Mouse (Mus musculus): Measurements from ENCODE around the gene Gm13697. TPM values are rescaled to one million over a fixed set of nuclear protein-coding genes. Genes with fewer than 3 reads are reported as not detected.
"Not testable (repeated sequence)": the region's sequence is repeated elsewhere in the genome, so short reads cannot be mapped to it uniquely, and the experiment has no call there.

Gm13697 gene
- 1 to 10 TPM; 2.0 to 2.1 TPM for total RNA-seq (2021)
- long read RNA-seq, experiment 1 = 0 reads
- long read RNA-seq, experiment 2 = 0 reads

DNA sequence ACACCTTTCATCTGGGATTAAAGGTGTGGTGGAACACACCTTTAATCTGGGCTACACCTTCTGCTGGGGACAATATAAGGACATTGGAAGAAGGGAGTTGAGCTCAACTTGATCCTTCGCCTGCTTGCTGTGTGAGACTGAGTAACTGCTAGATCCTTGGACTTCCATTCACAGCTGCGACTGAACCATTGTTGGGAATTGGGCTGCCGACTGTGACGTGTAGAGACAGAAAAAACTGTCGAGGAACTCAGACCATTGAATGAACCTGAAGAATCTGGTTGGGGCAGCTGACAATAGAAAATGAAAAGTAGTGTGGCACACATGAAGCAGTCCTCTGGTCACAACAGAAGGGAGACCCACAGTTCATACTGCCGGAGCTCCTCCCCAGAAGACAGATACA, at the start of gene Gm13697:
Gm13697 (plus strand) TSS at position 301 of the 400 bp plus-strand sequence.
- H3K4me3 ChIP-seq; DNase-seq (ENCODE audit: low spot score in 2 of 2): not testable (repeated sequence)

DNA sequence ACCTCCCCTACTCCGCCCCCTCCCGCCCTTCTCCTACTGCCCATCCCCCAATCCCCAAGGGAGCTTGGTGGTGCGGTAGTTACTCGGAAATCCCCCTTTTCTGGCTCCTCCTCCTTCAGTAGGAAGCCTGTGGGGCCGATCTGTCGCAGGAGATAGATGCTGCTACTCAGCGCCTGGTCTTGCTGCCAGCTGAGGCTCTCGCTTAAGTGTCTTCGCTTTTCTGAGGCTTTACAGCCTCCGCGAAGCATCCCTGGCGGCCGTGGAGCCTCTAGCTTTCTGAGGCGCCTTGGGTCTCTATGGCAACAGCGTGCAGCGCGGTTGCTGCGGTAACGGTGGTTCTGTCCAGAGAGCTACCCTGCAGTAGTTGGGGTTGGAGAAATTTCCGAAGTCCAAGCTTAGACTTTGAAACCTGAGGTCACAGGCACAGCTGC, 43.6 kb upstream of the Gm13697 start, which contains the start of gene Zswim2:
Zswim2 (minus strand) TSS at position 298 of the 431 bp plus-strand sequence.
- peak; percentile 88 to 93 for DNase-seq (ENCODE audit: low spot score in 2 of 2)
- Histone ChIP-seq H3K4me3 (peak within 1 kb of the TSS; percentile 53), H3K27ac (peak within 1 kb of the TSS; percentile 78)
- no peak; the same call in none of the 2 replicates for TF ChIP-seq CTCF (conservative IDR thresholded peaks at IDR 0.05)

More for the DNA sequence above, at the start of gene Gm13697:
- not testable (repeated sequence) for H3K27ac ChIP-seq

DNA sequence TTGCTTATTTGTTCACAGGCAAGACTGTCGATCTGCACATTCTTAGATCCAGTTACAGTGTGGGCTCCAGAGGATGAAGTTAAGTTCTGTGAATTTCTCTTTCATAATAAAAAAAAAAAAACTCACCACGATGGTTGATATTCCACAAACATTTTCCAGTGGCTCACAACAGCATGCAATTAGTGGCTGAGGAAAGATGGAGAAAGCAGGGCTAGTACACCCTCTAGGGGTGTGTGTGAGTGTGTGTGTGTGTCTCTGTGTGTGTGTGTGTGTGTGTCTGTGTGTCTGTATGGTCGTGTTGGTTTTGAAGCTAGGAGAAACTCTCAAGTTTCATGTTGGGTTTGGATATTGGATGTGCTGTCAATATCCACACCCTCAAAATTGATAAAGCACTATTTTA, 43.2 kb upstream of the Gm13697 start:
- peak overlapping the region; percentile 78 for H3K27ac ChIP-seq
- peak overlapping the region; percentile 53 for H3K4me3 ChIP-seq
- TF ChIP-seq CTCF (conservative IDR thresholded peaks at IDR 0.05) = no peak
- no peak for DNase-seq (ENCODE audit: low spot score in 2 of 2)

DNA sequence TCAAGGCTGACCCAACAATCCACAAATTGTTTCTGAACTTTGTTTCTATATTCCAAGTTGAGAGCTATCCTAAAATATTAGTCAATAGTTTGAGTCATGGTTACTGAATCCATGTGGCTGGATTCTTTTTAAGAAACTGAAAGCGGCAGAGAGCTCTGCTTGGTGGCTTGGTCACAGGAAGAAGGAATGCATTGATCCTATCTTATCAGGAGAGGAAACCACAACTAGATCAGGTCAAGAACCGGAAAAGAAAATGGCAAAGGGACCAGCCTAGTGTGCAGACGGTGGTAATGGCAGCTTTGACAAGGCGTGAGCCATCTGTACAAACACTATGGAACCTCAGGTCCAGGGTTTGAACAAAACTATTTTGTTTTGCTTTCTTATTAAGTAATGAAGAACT, 42.8 kb upstream of the Gm13697 start:
- Histone ChIP-seq H3K4me3 (no peak overlapping the region), H3K27ac (peak overlapping the region; percentile 78)
- no peak for DNase-seq (ENCODE audit: low spot score in 2 of 2)
- TF ChIP-seq CTCF (conservative IDR thresholded peaks at IDR 0.05) = no peak

DNA sequence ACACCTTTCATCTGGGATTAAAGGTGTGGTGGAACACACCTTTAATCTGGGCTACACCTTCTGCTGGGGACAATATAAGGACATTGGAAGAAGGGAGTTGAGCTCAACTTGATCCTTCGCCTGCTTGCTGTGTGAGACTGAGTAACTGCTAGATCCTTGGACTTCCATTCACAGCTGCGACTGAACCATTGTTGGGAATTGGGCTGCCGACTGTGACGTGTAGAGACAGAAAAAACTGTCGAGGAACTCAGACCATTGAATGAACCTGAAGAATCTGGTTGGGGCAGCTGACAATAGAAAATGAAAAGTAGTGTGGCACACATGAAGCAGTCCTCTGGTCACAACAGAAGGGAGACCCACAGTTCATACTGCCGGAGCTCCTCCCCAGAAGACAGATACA, 29.1 kb upstream of the Gm13697 start, which contains the start of gene Gm13698:
Gm13698 (plus strand) TSS at position 301 of the 400 bp plus-strand sequence.
- H3K4me3 ChIP-seq; H3K27ac ChIP-seq; DNase-seq (ENCODE audit: low spot score in 2 of 2): not testable (repeated sequence)

DNA sequence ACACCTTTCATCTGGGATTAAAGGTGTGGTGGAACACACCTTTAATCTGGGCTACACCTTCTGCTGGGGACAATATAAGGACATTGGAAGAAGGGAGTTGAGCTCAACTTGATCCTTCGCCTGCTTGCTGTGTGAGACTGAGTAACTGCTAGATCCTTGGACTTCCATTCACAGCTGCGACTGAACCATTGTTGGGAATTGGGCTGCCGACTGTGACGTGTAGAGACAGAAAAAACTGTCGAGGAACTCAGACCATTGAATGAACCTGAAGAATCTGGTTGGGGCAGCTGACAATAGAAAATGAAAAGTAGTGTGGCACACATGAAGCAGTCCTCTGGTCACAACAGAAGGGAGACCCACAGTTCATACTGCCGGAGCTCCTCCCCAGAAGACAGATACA, 23.3 kb upstream of the Gm13697 start, which contains the start of gene Gm13693:
Gm13693 (plus strand) TSS at position 301 of the 400 bp plus-strand sequence.
- H3K4me3 ChIP-seq; DNase-seq (ENCODE audit: low spot score in 2 of 2); H3K27ac ChIP-seq: not testable (repeated sequence)

DNA sequence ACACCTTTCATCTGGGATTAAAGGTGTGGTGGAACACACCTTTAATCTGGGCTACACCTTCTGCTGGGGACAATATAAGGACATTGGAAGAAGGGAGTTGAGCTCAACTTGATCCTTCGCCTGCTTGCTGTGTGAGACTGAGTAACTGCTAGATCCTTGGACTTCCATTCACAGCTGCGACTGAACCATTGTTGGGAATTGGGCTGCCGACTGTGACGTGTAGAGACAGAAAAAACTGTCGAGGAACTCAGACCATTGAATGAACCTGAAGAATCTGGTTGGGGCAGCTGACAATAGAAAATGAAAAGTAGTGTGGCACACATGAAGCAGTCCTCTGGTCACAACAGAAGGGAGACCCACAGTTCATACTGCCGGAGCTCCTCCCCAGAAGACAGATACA, 17.5 kb upstream of the Gm13697 start, which contains the start of gene Gm13695:
Gm13695 (plus strand) TSS at position 301 of the 400 bp plus-strand sequence.
- DNase-seq (ENCODE audit: low spot score in 2 of 2); H3K27ac ChIP-seq; H3K4me3 ChIP-seq: not testable (repeated sequence)

DNA sequence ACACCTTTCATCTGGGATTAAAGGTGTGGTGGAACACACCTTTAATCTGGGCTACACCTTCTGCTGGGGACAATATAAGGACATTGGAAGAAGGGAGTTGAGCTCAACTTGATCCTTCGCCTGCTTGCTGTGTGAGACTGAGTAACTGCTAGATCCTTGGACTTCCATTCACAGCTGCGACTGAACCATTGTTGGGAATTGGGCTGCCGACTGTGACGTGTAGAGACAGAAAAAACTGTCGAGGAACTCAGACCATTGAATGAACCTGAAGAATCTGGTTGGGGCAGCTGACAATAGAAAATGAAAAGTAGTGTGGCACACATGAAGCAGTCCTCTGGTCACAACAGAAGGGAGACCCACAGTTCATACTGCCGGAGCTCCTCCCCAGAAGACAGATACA, 11.7 kb upstream of the Gm13697 start, which contains the start of gene Gm13696:
Gm13696 (plus strand) TSS at position 301 of the 400 bp plus-strand sequence.
- H3K4me3 ChIP-seq; DNase-seq (ENCODE audit: low spot score in 2 of 2); H3K27ac ChIP-seq: not testable (repeated sequence)

DNA sequence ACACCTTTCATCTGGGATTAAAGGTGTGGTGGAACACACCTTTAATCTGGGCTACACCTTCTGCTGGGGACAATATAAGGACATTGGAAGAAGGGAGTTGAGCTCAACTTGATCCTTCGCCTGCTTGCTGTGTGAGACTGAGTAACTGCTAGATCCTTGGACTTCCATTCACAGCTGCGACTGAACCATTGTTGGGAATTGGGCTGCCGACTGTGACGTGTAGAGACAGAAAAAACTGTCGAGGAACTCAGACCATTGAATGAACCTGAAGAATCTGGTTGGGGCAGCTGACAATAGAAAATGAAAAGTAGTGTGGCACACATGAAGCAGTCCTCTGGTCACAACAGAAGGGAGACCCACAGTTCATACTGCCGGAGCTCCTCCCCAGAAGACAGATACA, 5.9 kb upstream of the Gm13697 start, which contains the start of gene Gm13694:
Gm13694 (plus strand) TSS at position 301 of the 400 bp plus-strand sequence.
- H3K27ac ChIP-seq; H3K4me3 ChIP-seq; DNase-seq (ENCODE audit: low spot score in 2 of 2): not testable (repeated sequence)

DNA sequence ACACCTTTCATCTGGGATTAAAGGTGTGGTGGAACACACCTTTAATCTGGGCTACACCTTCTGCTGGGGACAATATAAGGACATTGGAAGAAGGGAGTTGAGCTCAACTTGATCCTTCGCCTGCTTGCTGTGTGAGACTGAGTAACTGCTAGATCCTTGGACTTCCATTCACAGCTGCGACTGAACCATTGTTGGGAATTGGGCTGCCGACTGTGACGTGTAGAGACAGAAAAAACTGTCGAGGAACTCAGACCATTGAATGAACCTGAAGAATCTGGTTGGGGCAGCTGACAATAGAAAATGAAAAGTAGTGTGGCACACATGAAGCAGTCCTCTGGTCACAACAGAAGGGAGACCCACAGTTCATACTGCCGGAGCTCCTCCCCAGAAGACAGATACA, 5.7 kb downstream of the Gm13697 start, which contains the start of gene Gm13691:
Gm13691 (plus strand) TSS at position 301 of the 400 bp plus-strand sequence.
- H3K4me3 ChIP-seq; H3K27ac ChIP-seq; DNase-seq (ENCODE audit: low spot score in 2 of 2): not testable (repeated sequence)

DNA sequence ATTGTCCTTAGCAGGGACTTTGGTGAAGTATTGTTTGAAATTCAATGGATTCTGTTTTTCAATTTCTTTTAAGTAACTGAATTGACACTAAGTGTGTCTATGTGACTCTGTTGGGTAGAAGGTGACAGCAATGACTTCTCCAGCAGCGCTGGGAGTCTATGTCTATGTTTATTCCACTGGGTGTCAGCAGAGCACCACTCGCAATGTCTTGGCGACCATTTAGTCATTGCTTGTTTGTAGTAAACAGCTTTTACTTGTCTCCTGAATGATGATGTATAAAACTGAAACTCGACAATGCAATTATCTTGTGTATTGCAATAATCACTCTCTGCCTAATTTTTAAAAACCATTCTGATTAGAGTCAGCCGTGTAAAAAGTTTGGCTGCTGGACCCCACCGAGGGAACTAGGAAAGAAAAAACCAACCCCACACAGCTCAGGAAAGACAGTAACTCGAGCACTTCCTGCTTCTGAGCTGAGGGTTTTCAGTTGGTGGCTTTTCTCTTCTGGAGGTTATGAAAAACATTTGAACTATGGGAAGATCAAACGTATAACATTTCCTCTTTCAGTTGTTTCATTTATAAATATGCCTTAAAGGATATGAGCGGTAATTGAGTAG, 9.2 kb downstream of the Gm13697 start:
- not testable (repeated sequence) for H3K27ac ChIP-seq; DNase-seq (ENCODE audit: low spot score in 2 of 2)
- peak overlapping the region; percentile 39 for H3K4me3 ChIP-seq

DNA sequence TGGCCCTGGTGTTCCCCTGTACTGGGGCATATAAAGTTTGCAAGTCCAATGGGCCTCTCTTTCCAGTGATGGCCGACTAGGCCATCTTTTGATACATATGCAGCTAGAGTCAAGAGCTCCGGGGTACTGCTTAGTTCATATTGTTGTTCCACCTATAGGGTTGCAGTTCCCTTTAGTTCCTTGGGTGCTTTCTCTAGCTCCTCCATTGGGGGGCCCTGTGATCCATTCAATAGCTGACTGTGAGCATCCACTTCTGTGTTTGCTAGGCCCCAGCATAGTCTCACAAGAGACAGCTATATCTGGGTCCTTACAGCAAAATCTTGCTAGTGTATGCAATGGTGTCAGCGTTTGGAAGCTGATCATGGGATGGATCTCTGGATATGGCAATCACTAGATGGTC, 10.0 kb downstream of the Gm13697 start:
- H3K4me3 ChIP-seq; DNase-seq (ENCODE audit: low spot score in 2 of 2); H3K27ac ChIP-seq: not testable (repeated sequence)

DNA sequence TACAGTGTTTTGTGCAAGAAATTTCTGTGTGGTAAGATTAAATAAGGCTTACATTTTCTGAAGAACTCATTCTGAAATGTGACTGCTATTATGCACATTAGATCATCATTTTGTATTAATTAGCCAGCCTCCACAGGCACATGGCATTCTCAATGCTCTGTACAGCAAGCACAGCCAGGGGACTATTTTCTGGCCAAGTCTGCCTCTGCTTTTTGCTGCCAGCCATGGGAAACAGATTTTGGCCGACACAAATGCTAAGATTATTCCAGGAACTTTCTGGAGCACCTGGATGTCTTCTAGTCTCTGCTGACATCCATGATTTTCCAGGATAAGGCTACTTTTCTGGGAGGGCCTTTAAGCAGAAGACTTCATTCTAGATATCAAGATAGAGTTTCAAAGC, 24.4 kb downstream of the Gm13697 start:
- peak; percentile 54 to 70 for DNase-seq (ENCODE audit: low spot score in 2 of 2)
- Histone ChIP-seq H3K27ac (peak overlapping the region; percentile 88), H3K4me3 (no peak overlapping the region)
- no peak for TF ChIP-seq CTCF (conservative IDR thresholded peaks at IDR 0.05)

DNA sequence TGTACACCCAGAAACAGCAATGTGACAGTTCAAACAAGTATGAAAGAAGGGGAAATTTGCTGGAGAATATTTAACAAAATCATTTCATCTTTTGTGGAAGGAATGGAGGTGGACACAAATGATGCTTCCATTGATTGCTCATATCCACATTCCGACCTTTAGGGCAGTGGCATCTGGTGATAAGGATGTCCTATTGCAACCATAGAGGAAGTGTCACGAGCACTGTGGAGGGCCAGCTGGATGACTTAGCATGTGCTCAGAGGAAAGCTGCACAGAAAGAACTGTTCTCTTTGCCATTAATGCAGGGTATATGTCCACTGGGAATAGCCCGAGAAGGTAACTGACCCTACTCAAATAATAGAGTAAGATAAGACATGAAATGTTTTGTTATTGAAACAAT, 25.3 kb downstream of the Gm13697 start:
- no peak for TF ChIP-seq CTCF (conservative IDR thresholded peaks at IDR 0.05)
- DNase-seq (ENCODE audit: low spot score in 2 of 2) = no peak
- Histone ChIP-seq H3K27ac (peak overlapping the region; percentile 88), H3K4me3 (no peak overlapping the region)
